Mouse (Mus musculus): ENCODE results near the gene Atp1a4. TPM values are rescaled to one million over a fixed set of nuclear protein-coding genes. Genes with fewer than 3 reads are reported as not detected.

The Atp1a4 gene
- total RNA-seq, 2 experiments from 2014 or later: not detected

DNA sequence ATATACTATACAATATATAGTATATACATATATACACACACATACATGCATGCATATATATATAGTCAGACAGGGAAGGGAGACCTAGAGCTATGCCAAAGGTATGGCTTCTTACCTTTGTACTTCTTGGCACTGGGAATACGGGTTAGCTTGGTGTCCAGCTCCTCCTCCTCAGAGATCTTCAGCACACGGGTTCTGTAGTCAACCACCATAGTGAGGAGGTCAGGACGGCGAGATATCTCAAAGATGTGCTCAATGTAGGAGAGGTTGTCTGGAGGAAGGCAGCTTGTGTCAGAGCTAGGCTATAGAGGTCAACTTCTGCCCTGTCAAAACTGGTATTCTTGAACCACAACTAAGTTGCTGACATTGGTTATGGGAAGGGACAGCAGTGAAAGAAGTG lies 59.2 kb downstream of the Atp1a4 start:
- ATAC-seq (replicated peaks; ENCODE audit: poor library complexity): no peak

DNA sequence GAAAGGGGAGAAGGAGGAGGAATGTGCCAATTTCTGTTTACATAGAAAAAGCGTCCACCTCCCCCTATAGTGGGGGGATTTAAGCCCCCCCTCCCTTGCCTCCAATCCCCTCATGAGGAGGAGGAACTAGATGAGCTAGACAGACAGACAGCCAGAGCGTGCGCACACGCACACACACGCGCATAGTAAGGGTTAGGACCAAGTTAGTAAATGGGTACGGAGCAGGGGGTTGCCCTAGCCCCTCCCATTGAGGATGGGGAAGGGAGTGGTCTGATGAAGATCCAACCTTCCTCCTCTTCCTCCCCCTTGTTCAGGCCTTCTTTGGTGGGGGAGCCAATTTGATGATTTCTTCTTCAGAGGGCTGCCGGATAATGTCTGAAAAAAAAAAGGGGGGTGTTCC lies 59.9 kb downstream of the Atp1a4 start:
- ATAC-seq (replicated peaks; ENCODE audit: poor library complexity): no peak

DNA sequence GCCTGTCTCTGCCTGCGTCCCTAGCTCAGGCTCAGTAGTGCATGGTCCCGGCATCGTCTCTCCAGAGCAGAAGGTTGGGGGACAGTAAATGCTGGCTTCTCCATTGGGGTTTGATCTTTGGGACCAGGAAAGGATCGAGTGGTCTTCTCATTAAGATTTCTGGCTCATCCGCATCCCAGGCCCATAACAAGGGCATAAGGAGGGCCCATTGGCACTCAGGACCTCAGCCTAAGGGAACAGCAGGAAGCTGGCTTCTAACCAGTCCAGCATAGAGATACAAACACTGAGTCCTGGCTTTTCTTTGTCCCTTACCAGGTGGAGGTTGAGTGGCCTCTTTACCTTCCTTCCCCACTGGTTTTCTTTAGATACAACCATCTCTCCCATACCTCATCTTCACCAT lies 60.4 kb downstream of the Atp1a4 start:
- no peak for ATAC-seq (replicated peaks; ENCODE audit: poor library complexity)

DNA sequence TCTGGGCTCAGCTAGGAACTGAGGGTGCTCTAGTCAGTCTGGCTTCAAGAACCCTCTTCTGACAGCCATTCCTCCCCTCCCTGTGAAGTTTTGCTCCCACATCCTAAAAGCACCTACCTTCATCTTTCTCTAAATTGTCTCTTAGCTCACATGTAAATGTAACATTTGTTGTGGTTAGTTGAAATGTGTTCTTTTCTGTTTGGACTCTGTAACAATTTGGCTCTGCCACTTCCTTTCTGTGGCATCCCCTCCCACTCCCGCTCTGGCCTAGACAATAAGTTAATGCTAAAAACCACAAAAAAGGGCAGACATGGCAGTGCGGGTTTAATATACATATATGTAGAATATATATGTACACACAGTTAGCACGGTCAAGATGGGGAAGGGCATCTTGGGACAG lies 61.1 kb downstream of the Atp1a4 start:
- no peak for ATAC-seq (replicated peaks; ENCODE audit: poor library complexity)

DNA sequence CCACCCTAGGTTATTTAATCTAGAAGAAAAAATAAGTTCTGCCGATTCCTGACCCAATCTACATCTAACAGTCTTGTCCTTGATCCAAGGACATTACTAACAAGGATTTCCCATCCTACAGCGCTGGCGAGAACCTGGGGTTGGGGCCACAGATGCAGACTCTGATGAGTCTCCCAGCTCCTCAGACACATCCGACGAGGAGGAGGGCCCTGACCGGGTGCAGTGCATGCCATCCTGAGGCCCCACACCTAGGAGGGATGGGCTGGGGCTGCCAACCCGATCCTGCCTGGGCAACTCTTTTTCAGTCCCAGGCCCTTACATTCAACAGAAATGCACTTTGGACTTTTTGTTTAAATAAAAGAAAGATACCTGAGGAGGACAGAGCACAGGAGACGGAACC lies 63.8 kb downstream of the Atp1a4 start:
- ATAC-seq (replicated peaks; ENCODE audit: poor library complexity): no peak

DNA sequence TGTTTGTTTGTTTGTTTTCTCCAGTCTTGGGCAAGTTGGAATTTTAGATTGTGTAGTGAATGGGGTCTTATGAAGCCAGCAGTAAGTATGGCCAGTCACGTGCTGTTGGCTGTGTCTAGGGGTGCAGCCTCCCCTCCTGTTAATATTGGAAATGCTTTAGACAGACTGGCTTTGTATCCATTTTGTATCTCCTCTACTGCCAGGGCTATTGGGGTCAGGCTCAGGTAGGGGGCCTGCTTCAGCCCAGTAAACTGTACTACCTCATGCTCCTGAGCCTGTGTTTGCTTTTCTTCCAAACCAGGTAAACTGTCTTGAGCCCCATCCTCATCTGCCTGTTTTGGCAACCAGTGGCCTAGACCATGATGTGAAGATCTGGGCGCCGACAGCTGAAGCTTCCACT lies 66.0 kb downstream of the Atp1a4 start:
- ATAC-seq (replicated peaks; ENCODE audit: poor library complexity): no peak

DNA sequence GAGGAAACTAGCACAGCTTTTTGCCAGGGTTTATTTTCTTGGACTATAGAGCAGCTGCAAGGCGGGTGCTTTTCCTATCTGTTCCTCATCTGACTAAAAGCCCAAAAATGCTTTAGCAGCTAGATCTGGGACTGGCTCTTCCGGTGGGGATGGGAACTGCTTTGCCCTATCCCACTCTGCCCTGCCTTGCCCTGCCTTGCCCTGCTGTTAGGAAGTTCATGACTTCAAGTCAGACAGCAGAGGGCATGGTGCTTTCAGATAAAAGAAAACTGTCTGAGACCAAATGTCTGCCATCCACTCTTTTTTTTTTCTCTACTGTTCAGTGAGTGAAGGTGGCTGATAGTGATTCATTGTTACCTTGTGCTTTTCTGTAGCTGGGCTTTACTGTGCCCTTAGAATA lies 66.6 kb downstream of the Atp1a4 start:
- ATAC-seq (replicated peaks; ENCODE audit: poor library complexity): no peak

DNA sequence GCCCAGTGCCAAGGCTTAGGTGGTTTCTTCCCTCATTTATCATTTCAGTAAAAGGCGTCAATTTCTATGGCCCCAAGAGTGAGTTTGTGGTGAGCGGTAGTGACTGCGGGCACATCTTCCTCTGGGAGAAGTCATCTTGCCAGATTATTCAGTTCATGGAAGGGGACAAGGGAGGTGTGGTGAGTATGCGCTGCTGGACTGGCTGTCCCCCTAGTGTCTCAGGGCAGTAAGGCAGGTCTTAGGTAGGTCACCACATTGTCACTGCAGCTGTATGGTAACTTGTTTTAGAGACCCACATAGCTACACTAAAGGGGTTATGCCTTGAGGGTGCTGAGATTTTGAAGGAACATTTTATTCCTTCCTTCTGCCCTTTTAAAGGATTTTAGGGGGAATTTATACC lies 69.3 kb downstream of the Atp1a4 start:
- ATAC-seq (replicated peaks; ENCODE audit: poor library complexity): peak; percentile 87

DNA sequence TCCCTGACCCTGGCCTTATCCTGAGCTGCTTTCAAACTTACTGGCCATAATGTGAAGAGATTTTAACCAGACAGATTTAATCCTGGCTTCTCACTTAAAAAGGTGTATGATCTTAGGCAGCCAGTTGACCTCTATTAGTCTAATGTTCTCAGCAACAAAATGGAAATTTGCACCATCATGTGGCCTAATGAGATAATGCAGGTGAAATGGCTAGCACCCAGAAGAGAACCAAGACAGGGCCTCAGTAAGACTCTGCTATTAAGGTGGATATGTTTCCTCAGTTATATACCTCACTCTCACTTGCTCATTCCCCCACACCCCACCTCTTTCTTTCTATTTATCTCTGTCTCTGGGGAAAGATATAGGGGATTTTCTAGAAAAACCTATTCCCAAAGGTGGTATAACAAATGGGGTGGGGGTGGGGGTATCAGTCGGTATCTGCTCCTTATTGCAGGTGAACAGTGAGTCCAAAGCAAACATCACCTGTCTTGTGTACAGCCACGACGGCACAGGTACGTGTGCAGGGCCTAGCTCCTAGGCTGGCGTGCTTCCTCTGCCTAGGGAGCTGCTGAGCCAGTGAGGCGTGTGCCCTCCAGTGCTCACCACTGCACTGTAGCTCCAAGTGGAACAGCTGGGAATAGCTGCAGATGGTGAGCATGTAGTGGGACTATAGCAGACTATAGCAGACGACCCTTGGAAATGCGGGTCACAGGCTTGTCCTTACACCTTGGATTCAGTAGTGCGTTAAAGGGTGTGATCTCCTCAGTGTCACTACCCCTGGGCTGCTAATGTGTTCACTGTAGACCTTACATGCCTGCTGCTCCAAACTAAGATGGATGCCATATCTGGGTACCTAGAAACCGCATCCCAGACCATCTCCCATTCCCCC lies 71.6 kb downstream of the Atp1a4 start:
- ATAC-seq (replicated peaks; ENCODE audit: poor library complexity): peak; percentile 68

DNA sequence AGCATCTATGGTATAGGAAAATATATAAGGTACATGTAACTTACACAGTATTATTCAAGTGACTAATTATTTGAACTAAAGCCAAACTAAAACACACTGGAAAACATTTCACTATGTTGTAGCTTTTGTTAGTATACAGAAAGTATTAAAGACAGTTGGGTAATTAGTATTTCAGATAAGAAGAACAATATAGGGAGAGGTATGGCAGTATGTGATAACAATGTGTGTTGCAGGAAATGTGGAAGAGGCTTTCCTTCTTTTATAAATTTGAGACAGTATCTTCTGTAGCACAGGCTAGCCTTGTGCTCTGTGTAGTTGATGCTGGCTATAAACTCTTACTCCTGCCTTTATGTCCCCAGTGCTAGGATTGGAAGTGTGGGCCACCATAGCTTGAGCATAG lies 74.3 kb downstream of the Atp1a4 start:
- peak; percentile 33 for ATAC-seq (replicated peaks; ENCODE audit: poor library complexity)

DNA sequence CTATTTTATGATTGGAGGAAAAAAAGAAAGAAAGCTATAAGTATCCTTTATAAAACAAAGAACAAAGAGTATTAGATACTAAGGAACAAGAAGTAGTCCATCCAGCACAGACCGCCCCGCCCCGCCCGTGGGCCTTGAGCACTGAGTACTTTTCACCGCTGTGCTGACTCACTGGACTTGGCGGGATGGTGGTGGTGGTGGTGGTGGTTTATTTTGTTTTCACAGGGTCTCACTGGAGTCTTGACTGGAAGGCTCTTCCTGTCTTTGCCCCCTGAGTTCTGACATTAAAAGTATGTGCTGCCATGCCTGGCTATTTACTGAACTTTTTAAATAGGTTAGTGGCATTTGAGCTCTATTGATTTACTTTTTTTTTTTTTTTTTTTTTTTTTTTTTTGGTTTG lies 75.2 kb downstream of the Atp1a4 start:
- ATAC-seq (replicated peaks; ENCODE audit: poor library complexity): peak; percentile 44; the same call in 1 of the 2 replicates

DNA sequence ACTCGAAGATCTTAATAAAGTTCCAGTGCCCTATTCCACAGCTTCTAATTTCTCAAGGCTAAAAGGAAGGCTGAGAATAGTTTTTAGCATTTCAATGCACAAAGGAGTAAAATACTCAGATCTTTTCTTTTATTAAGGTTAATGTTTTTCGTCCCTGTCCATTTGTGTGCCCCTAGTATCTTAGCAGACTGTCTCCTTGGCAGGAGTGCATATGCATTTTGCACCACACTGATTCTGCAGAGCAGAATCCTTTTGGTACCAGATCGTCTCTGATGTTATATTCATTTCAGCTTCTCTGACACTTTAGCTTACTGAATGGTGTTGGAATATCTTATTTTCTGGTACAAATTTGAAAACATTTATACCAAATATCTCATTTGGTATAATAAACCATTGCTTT lies 76.4 kb downstream of the Atp1a4 start:
- ATAC-seq (replicated peaks; ENCODE audit: poor library complexity): no peak

DNA sequence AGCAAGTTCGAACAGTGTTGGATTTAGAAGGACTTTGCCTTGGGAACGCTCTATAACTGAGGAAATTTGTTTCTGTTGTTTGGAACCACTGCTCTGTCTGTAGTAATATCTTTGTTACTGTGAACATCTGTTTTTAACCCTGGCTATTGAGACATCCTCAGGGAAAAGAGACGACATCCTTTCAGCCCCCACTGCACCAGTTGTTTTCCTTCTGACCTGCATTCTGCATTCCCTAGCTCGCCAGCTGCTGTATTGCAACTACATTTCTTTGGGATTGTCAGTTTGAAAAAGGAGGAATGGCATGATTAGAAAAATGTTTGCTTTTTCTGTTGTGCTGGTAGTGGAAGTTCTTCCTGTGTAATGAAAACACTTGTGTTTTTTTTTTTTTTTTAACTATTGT lies 77.3 kb downstream of the Atp1a4 start:
- ATAC-seq (replicated peaks; ENCODE audit: poor library complexity): no peak

DNA sequence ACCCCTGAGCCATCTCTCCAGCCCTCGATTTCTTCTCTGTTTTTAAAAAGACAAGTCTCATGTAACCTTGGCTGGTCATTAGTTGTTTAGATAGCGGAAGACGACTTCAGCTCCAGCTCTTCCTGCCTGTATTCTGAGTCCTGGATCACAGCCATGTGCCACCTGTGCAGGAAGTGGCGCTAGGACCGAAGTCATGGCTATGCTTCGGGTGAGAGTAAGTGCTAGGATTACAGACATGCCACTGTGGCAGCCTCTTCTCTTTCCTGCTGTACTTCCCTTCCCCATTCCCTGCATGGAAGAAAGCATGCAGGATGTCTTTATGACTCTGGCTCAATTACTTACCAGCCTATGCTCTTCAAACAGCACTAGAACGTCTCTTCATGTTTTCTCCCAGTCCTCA lies 79.1 kb downstream of the Atp1a4 start:
- ATAC-seq (replicated peaks; ENCODE audit: poor library complexity): no peak

DNA sequence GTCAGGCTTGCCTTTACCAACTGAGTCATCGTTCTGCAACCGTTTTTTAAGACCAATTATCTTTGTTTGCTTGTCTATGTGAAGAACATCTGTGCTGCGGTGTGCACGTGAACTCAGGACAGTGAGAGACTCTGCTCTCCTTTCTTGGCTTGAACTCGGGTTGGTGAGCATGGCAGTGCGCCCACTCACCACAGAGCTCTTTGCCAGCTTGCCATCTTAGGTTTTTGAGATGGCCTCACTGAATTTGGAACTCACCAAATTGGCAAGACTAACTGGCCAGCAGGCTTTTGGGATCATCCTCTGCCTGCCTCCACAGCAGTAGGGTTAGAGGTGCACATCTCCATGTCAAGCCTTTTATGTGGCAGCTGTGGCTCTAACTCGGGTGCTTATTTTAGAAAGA lies 80.4 kb downstream of the Atp1a4 start:
- no peak for ATAC-seq (replicated peaks; ENCODE audit: poor library complexity)

Other genes with a start within 250 kb of the Atp1a4 start
- 1.9 and 3.3 TPM in 2 replicates for gene Vangl2, start 230.0 kb downstream of the Atp1a4 start, total RNA-seq (2015)
- gene Vangl2, start 230.0 kb downstream of the Atp1a4 start, total RNA-seq (2017): 1.1 and 1.7 TPM in 2 replicates
- not detected in 2 replicates for gene Nhlh1, start 200.8 kb downstream of the Atp1a4 start, total RNA-seq (2015)
- gene Nhlh1, start 200.8 kb downstream of the Atp1a4 start, total RNA-seq (2017): not detected in 2 replicates
- gene Copa, start 175.9 kb downstream of the Atp1a4 start, total RNA-seq (2015): 146 and 159 TPM in 2 replicates
- 140 and 152 TPM in 2 replicates for gene Copa, start 175.9 kb downstream of the Atp1a4 start, total RNA-seq (2017)
- gene Ncstn, start 175.6 kb downstream of the Atp1a4 start, total RNA-seq (2015): 68.0 and 69.0 TPM in 2 replicates
- gene Ncstn, start 175.6 kb downstream of the Atp1a4 start, total RNA-seq (2017): 26.3 and 35.5 TPM in 2 replicates
- gene Pex19, start 131.7 kb downstream of the Atp1a4 start, total RNA-seq (2015): 24.2 and 24.9 TPM in 2 replicates
- 31.2 and 38.4 TPM in 2 replicates for gene Pex19, start 131.7 kb downstream of the Atp1a4 start, total RNA-seq (2017)
- 26.0 and 46.0 TPM in 2 replicates for gene Dcaf8, start 110.3 kb downstream of the Atp1a4 start, total RNA-seq (2015)
- 93.6 and 140 TPM in 2 replicates for gene Dcaf8, start 110.3 kb downstream of the Atp1a4 start, total RNA-seq (2017)
- 3.1 and 4.9 TPM in 2 replicates for gene Pea15a, start 51.6 kb downstream of the Atp1a4 start, total RNA-seq (2015)
- gene Pea15a, start 51.6 kb downstream of the Atp1a4 start, total RNA-seq (2017): 2.2 and 2.6 TPM in 2 replicates
- not detected in 2 replicates for gene Casq1, start 38.5 kb downstream of the Atp1a4 start, total RNA-seq (2015)
- not detected in 2 replicates for gene Casq1, start 38.5 kb downstream of the Atp1a4 start, total RNA-seq (2017)
- 28.8 and 29.7 TPM in 2 replicates for gene Igsf8, start 3.2 kb upstream of the Atp1a4 start, total RNA-seq (2015)
- 25.5 and 30.6 TPM in 2 replicates for gene Igsf8, start 3.2 kb upstream of the Atp1a4 start, total RNA-seq (2017)
- not detected in 2 replicates for gene Atp1a2, start 39.6 kb upstream of the Atp1a4 start, total RNA-seq (2015)
- not detected in 2 replicates for gene Atp1a2, start 39.6 kb upstream of the Atp1a4 start, total RNA-seq (2017)
- not detected in 2 replicates for gene Kcnj9, start 70.9 kb upstream of the Atp1a4 start, total RNA-seq (2015)
- gene Kcnj9, start 70.9 kb upstream of the Atp1a4 start, total RNA-seq (2017): not detected in 2 replicates
- gene Kcnj10, start 82.8 kb upstream of the Atp1a4 start, total RNA-seq (2015): 0.20 and 0.24 TPM in 2 replicates
- gene Kcnj10, start 82.8 kb upstream of the Atp1a4 start, total RNA-seq (2017): 0.04 and 0.14 TPM in 2 replicates
- gene Pigm, start 118.1 kb upstream of the Atp1a4 start, total RNA-seq (2015): 14.7 and 16.2 TPM in 2 replicates
- gene Pigm, start 118.1 kb upstream of the Atp1a4 start, total RNA-seq (2017): 15.3 and 15.7 TPM in 2 replicates
- gene Slamf9, start 216.9 kb upstream of the Atp1a4 start, total RNA-seq (2015): 0.35 and 0.49 TPM in 2 replicates
- 0.41 and 0.62 TPM in 2 replicates for gene Slamf9, start 216.9 kb upstream of the Atp1a4 start, total RNA-seq (2017)
- 0.10 TPM in 1 of 2 replicates, not detected in the other for gene Igsf9, start 223.4 kb upstream of the Atp1a4 start, total RNA-seq (2015)
- gene Igsf9, start 223.4 kb upstream of the Atp1a4 start, total RNA-seq (2017): 0.30 TPM in 1 of 2 replicates, not detected in the other
- gene Tagln2, start 241.6 kb upstream of the Atp1a4 start, total RNA-seq (2015): 621 and 639 TPM in 2 replicates
- 290 and 305 TPM in 2 replicates for gene Tagln2, start 241.6 kb upstream of the Atp1a4 start, total RNA-seq (2017)

Measured in megakaryocyte progenitor cell, adult 5-6 weeks (primary cell).